Mouse (Mus musculus): Measurements from ENCODE around the gene Tnik.

Tnik gene

DNA sequence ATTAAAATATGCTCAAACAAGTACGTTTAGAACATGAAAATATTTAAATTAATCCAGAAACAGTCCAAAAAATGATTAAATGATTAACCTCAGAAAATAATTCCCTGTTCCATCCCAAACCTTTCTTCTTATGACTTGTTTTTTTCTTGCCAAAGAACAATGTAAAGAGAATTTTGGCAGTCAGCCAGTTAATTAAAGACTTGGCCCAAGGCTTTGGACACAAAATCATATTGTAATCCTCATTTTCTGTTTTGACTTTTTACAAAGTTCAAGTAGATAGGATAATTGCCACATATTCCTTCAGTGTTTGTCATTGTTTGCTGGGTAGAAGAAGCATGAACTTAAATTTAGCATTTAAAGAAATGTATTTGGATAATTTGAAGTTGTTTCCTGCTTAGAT is 353.4 kb downstream of the Tnik start:
- no peak for DNase-seq (ENCODE audit: low spot score in 2 of 2)

DNA sequence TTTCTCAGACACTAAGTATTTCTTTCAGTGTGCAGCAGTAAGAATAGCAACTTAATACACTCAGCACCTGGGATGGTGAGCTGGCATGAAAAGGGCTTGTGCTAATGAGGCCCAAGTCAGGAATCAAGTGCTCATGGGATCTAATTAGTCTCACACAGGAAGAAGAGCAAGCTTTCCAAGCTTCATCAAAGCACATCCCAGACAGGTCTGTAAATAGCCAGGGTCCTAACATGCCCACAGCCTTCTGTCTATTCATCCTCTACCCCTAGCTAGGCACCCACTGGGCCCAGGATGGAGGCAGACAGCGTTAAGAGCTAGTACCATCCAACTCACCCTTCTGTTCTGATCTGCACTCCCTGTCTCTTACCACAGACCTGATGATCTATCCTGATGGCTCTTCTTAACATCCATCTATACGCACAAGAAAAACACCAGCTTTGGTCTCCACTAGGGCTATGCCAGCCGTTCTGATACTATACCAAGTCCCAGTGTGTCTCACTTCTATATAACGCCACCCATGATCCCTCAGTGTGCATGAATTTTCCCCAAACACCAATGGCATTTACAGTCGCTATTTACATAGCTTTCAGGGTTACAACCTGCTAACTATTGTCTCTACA is 354.1 kb downstream of the Tnik start:
- no peak for DNase-seq (ENCODE audit: low spot score in 2 of 2)

DNA sequence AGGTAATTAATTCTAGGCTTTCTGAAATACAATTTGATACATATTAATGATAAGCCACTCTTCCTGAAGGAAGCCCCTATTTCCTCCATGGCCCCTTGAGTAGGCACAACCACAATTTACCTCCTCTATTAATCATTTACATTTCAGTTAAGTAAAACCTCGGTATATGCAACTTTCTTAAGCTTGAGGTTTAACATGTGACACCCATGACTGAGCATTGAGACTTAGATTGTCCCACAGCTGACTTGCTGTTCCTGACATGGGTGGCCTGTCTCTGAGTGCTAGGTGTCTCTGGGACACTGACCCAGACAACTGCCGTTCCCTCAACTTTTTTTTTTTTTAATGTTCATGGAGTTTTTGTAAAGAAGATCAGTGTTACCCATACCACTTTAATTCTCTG is 358.8 kb downstream of the Tnik start:
- no peak for DNase-seq (ENCODE audit: low spot score in 2 of 2)

DNA sequence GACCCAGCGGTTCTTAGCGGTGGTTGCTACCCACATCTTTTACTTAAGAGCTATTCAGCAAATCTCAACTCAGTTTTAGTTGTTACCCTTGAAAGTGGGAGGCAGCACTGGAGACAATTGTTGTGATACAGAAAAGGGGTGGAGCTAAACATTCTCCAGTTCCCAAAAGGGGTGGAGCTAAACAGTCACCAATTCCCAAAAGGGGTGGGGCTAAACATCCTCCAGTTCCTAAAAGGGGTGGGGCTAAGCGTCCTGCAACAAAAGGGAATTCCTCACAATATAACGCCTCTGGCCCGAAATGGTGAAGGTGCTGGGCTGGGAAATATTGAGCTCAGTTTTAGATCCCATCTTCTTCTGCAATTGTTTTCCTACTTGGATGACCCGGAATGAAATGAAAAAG is 363.8 kb downstream of the Tnik start:
- DNase-seq (ENCODE audit: low spot score in 2 of 2), result no peak

DNA sequence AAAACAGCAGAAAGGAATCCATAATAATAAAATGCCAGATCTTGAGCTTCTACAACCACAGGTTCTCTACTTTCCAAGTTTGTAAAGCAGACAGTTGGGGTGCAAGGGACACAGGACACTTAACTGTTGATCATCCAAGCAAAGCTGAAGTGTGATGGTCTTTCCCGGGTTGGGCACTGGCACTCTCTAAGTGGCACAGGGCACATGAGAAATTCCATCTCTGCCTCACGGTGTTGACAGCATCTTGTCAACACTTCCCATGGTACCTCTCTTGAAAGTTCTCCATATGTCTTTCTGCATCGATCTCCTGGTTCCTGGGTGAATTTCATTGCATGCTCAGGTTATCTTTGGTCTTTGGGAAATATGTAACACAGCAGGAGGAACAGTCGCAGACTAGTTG is 373.8 kb downstream of the Tnik start:
- no peak for DNase-seq (ENCODE audit: low spot score in 2 of 2)

DNA sequence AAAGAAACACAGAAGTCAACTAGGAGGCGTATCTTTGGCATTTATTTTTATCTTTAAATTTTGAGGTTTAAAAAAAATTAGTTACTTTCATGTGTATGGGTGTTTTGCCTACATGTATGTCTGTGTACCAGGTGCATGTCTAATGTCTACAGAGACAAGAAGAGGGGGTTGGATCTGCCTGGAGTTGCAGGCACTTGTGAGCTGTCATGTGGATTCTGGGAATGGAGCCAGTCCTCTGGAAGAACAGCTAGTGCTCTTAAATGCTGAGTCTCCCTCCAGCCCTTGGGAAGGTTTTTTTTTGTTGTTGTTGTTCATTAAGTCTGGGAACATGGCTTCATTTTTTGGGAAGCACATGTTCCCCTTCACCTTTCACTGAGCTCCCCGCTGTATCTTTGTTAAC is 375.9 kb downstream of the Tnik start:
- peak; percentile 48 to 59 for DNase-seq (ENCODE audit: low spot score in 2 of 2)

DNA sequence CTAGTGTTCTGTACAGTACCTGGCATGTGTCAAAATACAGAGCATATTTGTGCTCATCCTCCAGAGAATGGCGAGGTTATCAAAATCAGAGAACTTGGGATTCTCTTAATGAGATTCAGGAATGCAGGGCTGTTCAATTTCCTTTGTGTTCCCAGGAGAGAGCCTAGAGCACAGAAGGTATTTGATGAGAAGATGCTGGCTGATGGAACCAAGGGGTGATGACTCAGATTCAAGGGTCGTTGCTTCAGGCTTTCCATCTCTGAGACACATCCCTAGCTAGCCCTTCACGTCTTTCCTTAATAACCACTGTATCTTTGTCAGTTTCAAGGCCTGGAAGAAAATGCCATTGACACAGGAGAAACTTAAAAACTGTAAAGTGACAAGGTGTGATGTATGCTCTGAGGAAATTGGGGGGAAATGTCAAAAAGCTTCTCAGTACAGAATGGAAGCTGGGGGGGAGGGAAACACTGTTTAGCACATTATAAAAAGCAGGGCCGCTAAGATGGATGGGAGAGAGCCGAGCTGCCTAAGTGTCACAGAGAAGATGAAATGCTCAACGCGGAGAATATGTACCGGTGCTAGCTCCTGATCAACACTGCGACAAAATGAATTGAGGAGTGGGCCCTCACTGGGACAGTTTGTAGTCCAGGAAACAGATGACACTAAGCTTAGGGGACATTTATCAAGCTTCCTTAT is 380.4 kb downstream of the Tnik start:
- DNase-seq (ENCODE audit: low spot score in 2 of 2), result no peak

DNA sequence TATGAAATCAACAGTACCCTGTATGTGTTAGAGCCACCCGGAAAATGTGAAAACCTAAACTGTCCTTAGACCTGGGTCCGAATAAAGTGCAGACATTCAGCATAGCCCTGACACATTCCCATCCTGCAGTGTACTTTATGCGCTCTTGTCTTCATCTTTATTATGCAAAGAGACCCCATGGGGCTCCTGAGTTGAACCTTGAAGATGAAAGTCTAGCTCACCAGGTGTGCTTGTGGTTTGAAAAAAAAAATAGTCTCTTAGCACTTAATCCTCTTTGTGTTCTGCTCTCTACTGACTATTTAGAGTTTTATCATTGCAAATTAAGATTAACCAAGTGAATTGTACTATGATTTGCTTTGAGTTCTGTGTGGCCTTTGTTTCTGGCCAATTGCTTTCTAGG is 389.6 kb downstream of the Tnik start:
- DNase-seq (ENCODE audit: low spot score in 2 of 2), result no peak

DNA sequence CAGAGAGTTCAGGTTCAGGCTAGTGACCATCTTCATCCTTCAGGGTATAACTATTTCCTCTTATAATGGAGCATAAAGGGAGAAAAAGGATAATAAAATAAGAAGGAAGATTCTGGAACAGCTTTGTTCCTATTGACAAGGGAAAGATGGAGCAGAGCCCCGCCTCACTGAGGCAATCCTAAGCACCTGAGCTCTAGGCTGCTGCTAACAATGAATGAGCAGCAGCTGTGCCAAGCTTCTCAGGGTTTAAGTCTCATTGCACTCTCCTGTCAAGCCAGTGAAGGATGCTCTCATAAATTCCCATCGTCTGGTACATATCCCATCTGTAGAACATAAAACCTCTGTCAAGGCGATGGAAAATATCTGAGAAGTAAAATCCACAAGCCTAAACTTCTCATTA is 390.0 kb downstream of the Tnik start:
- no peak for DNase-seq (ENCODE audit: low spot score in 2 of 2)

DNA sequence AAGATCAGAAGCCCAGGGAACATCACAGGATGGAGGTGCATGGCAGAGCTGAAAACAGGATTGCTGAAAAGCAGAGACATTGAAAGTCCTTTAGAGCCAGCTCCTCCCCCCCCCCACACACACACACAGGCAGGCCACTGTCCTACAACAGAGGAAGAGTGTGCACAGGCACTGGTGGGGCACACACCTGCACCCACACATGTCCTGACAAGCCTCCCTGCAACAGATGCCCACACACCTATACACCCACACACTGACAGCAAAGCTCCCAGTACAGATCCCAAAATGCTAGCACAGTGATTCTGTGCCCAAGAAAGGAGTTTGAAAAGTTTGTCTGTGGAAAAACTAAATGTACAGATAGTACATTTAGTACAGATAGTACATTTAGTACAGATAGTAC is 391.7 kb downstream of the Tnik start:
- DNase-seq (ENCODE audit: low spot score in 2 of 2), result peak; percentile 31 to 38

DNA sequence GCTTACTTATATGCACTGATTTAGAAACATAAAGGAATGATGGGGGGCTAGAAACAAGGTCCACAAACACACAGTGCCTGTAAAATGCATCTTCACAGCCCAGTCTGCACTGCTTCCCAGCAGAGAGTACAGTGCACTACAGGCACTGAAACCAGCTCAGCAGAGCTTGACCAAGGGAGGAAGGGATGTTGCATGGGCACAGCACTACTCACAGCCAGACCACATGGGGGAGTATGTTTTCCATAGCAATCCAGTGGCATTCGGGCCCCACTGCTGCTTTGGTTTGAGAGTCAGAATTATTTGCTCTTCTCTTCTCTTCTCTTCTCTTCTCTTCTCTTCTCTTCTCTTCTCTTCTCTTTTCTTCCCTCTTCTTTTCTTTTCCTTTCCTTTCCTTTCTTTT is 395.3 kb downstream of the Tnik start:
- no peak for DNase-seq (ENCODE audit: low spot score in 2 of 2)

DNA sequence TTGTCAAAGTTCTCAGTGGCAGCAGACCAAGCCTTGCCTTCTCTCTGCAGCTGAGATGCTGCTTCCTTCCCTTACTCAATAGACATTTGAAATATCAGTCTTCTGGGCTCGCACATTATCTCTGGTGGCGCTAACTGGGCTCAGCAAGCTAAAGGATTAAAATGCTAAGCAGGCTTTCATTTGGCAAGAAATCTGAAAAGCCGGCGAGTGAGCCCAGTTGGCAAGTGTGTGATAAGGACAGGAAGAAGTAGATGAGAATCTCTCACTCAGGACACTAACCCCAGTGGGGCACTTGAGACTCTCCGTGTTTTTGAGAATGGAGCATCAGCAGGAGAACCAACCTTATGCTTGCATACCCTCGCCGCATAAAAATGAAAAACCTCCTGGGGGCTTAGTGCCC is 417.8 kb downstream of the Tnik start:
- DNase-seq (ENCODE audit: low spot score in 2 of 2), result no peak

DNA sequence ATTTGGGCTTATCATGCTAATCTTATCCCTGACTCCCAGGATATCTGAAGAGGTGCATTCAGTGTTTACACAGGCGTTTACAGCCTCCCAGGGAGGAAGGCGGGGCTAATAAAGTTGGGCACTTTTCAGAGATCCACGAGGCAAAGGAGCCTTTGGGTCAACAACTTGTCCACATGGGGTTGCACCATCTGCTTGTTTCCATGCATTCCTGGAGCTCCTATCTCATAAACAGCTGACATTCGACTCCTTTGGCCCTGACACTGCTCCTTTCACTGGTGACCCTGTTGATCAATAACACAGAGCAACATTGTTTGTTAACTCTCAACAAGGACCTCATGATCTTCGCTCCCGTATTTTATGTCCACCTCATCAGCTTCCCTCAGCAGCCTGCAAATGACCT is 418.9 kb downstream of the Tnik start:
- DNase-seq (ENCODE audit: low spot score in 2 of 2), result no peak

DNA sequence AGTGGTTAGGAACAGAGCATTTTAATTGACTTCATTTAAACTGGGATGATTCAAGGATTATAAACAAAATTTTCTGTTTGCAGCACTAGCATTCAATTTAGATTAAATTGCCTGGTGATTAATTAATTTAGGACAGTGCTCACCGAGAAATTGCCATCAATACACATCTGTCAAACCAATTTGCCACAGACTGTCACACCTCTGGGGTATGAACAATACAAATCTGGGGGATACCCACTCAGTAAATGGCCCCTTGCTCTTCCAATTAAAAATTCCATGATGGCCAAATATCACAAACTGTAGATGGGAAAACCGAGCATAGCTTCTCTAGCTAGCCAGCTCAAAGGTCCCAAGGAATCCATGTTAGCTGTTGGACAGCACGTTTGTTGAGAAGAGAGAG is 419.4 kb downstream of the Tnik start:
- DNase-seq (ENCODE audit: low spot score in 2 of 2), result no peak

DNA sequence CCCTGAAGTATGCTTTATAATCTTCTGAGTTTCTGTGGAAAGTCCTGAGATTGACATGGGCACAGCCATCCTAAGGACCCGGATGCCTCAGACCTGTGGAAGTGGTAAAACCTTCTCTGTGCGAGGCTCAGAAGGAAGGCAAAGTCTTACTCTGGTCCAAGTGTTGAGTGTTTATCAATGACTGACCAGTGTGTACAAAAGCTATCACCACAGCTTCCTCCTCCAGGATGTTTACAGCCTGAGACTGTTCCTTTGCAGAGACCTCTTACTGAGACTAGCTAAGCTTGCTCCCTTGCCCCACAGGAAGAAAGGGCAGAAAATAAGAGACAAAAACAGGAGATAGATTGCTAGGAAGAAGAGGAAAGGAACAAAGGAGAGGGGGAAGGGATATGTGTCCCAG is 422.5 kb downstream of the Tnik start:
- no peak for DNase-seq (ENCODE audit: low spot score in 2 of 2)

DNA sequence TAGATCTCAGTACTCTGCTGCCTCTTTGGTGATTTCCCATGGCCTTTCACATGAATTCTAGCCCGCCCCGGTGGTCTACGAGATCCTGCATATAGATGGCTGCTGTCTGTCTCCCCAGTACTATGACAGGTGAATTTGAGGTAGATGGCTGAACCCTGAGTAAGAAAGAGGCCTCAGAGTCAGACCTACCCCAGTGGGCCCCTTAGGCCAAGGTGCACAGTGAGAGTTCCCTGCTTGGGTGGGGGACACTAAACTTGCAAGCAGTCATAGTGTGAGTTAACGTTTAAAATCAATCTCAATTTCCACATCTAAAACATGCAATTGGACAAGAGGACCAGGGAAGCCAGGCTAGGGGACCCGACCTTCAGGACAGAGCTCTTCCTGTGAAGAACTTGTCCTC is 431.8 kb downstream of the Tnik start:
- DNase-seq (ENCODE audit: low spot score in 2 of 2), result no peak

DNA sequence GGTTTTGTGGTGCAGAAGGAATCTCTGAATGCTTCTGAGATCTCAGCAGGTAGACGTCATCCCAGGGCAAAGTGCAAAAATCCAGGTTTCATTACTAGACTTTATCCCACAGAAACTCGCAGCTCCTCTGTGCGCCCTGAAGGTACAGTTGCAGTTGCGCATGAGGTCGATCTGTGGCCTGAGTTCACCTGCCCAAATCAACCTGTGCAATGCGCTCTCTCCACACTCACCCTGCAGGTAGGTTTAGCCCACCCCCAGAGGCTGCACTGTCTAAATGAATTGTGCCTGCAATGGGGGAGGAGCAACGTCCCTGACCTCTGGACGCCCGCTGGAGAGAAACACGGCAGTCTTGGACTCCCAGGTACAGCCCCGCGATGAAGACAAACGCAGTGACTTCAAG is 432.6 kb downstream of the Tnik start:
- no peak for DNase-seq (ENCODE audit: low spot score in 2 of 2)

DNA sequence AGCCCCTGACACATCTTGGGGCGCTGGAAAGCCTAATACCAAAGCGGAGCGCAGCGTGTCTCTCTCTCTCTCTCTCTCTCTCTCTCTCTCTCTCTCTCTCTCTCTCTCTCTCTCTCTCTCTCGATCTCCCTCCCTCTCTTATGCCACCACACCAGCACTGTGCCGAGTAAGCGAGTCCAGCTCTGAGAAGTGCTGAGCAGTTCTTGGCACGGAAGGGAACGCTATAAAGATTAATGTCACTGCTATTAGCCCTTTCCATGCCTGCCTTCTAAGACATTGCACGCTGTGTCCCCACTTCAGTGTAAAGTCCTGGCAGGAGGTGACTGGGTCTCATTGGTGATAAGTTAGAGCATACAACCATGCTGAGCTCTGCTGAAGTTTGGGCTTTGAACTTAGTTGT is 433.1 kb downstream of the Tnik start:
- DNase-seq (ENCODE audit: low spot score in 2 of 2), result no peak

DNA sequence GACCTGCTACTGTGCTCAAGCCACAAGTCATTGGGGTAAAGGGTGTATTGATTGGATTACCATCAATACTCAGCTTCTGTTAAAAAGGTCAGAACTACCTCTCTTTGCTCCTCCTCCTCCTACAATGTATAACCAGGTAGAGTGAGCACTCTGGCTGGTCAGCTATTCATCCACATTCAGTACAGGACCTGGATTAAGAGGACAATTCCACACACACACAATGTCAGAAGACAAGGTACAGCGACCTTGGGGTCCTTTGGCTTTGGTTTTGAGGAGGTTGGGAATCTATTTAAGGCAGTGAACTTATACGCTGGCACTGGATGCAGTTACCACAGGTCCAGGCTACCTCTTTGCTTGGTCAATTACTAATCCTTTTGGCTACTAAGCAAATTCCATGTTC is 434.8 kb downstream of the Tnik start, which contains the start of gene Slc2a2:
Slc2a2 (plus strand) TSS at position 107 of the 400 bp plus-strand sequence.
- no peak for DNase-seq (ENCODE audit: low spot score in 2 of 2)

DNA sequence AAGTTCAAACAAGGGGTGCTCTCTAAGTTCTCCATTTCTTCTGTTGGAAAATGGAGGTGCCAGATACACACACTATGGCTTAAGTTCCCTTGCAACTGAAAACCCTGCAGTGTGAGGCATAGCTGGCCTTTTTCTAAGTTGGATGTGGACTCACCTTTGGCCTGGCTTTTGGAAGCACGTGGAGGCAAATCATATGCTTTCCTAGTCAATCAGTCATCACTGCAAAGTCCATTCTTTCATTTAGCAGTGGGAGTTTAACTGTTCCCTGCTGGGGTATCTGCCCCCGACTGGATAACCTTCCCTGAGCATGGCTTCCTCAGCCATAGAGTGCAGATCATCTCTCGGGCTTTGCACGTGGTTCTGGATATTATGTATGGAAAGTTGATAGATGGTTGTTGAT is 436.6 kb downstream of the Tnik start:
- DNase-seq (ENCODE audit: low spot score in 2 of 2), result no peak

DNA sequence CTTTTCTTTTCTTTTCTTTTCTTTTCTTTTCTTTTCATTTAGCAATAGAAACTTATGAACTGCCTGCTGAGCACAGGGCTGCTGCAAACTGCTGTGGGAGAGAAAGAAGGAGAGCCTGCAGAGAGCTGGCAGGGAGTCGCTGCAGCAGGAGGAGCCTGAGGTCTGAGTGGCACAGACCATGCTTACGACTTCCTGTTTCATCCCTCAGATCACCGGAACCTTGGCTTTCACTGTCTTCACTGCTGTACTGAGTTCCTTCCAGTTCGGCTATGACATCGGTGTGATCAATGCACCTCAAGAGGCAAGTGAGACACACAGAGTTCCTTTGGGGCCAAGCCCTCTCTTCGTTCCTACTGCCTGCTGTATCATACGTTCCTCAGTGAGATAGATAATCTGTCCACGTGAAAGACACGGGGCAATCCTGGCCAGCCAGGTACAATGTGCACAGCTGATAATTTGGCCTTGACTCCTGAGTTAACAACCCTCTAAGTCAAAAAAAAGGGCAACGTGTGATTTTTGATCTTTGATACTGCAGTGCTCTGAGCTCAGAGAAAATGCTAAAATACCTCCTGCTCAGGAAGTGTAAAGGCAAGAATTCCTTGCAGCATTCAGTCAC is 442.6 kb downstream of the Tnik start:
- no peak for DNase-seq (ENCODE audit: low spot score in 2 of 2)

DNA sequence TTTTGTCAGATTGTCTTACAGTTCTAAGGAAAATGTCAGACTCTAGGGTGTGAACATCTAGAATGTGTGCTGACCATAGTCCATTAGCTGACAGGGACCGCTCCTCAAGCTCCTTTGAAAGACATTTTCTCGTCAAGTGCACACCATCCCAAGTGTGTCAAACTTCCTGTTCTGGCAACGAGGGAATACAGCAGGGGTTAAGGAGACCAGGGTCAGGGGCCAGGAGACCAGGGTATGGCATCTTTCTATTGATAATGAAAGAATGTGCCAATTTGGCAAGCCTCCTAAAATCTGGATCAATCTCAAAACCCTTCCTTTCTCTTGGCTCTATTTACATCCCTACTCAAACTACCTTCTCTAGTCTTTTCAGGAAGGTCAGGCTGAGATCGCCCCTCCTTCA is 443.7 kb downstream of the Tnik start:
- DNase-seq (ENCODE audit: low spot score in 2 of 2), result no peak

DNA sequence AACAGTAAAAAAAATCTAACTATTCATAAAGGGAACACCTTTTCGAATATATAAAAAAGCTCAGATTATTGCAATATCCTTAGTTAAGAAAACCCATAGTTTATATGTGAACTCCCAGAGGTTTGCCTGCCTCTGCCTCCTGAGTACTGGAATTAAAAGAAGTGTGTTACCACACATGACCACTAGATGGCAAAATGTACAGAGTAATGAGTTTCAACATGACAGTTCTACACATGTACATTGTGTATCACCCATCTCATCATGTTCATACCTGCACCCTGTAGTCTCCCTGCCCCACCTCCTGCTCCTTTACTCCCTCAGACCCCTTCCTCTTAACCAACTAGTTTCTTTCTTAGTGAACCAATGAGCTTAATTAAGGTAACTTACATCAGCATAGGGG is 446.7 kb downstream of the Tnik start:
- DNase-seq (ENCODE audit: low spot score in 2 of 2), result no peak
